ENCODE assay signal across 11 mouse cellular contexts in genomic region chr9:52130348-52130747, GRCm38 (mm10). TPM values are rescaled to one million over a fixed set of nuclear protein-coding genes. Genes with fewer than 3 reads are reported as not detected.
DNase-seq lines count a peak whose midpoint lies in the region.
"Had no signal": no experiment of that assay in that cellular context is flagged by ENCODE, and none has a peak within 500 bp of the region (broad histone marks: within the 10 kb centered on the region; RNA-seq: fewer than 3 reads in every experiment).

No protein-coding gene starts in this region.

- peak; percentile 32 for DNase-seq in adrenal gland, postnatal 14 days
- DNase-seq in adrenal gland, postnatal 4 days (ENCODE audit: low spot score in 2 of 2), result no peak
- DNase-seq in heart, postnatal 14 days, result peak; percentile 28 to 38
- DNase-seq in heart, postnatal 25 days (ENCODE audit: low spot score), result no peak
- DNase-seq in left cerebral cortex, postnatal 4 days, result peak; percentile 24
- no peak for DNase-seq in left cerebral cortex, adult 11 months (ENCODE audit: low spot score)
- DNase-seq in NIH3T3 (ENCODE audit: low read depth), result peak; percentile 25
- DNase-seq in spleen, postnatal 14 days (ENCODE audit: low spot score in 2 of 2), result no peak
- DNase-seq: adrenal gland, adult 2 months; layer of hippocampus, postnatal 36 days; thymus, postnatal 4 days had no signal

- intact Hi-C loops in heart, postnatal 14 days (cut with DNase I), result loop anchor here (2.0 to 5.0 kb wide), 2 partner anchors 37 to 158 kb away; partner anchors contain the start of gene Zc3h12c
- intact Hi-C loops in heart, postnatal 25 days (cut with DNase I), result loop anchor here (2.0 to 5.0 kb wide), 2 partner anchors 37 to 156 kb away; partner anchors contain the start of gene Zc3h12c
- intact Hi-C loops in left cerebral cortex, postnatal 4 days (cut with DNase I), result no loop called here

RNA-seq across cellular contexts. Expression of gene Zc3h12c, which starts 38.0 kb away (rescaled TPM):
- 17.2 and 21.5 TPM in 2 replicates for total RNA-seq in adrenal gland, postnatal 14 days (2021)
- total RNA-seq in adrenal gland, postnatal 4 days (2021), result 10 to 100 TPM; 19.8 to 21.2 TPM
- 1 to 10 TPM; 9.5 to 9.8 TPM for total RNA-seq in heart, postnatal 14 days (2021)
- 1 to 10 TPM; 8.1 to 9.2 TPM for total RNA-seq in heart, postnatal 25 days (2021)
- total RNA-seq in left cerebral cortex, postnatal 4 days (2021), result 10 to 100 TPM; 13.5 to 14.8 TPM

Comparison
In these comparisons a context has a peak if more than half of its experiments do, and no peak if none do; other contexts are left out.
1. DNase-seq: peak in adrenal gland, postnatal 14 days (single experiment), heart, postnatal 14 days (2 of 2), left cerebral cortex, postnatal 4 days (single experiment) and NIH3T3 (single experiment); none in adrenal gland, postnatal 4 days (0 of 2), heart, postnatal 25 days (single experiment), left cerebral cortex, adult 11 months (single experiment) and spleen, postnatal 14 days (0 of 2).